Mouse (Mus musculus) liver, adult 2 months (tissue): Measurements from ENCODE around the gene Med27.

ENCODE experiments used
- CTCF ChIP-seq: fragments of 200-500 bp; IDR thresholded peaks from 2 replicates; pipeline ENCODE4 v1.5.1; 2011; ENCODE audit warnings: low read depth, low read length, control low read depth
- POLR2A ChIP-seq: fragments of 200-500 bp; IDR thresholded peaks from 2 replicates; pipeline ENCODE4 v1.6.1; 2011; ENCODE audit warnings: low read length, control low read depth; ENCODE audit not compliant: insufficient read depth; ENCODE audit errors: extremely low read depth

DNA sequence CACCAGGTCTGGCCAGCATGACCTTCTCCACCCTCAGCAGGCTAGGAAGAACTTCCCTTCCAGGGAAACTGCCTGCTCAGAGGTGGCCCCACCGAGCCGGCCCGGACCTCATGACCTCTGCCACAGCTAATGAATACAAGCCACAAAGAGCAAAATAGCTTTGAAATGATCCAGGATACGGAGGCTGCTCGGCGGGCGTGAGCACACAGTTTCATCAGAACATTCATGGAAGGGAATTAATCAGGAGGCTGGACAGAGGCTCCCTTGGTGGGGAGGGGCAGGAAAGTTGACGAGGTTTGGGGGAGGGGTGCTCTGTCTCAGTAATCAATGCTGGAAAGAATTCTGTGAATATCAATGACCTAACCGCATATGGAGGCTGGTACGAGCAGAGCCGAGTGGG lies 227.6 kb downstream of the Med27 start:
- no peak for TF ChIP-seq CTCF
- TF ChIP-seq POLR2A, result no peak
